Mouse (Mus musculus) pancreas, adult 10 weeks (tissue): ENCODE results near the gene Usp54. TPM values are rescaled to one million over a fixed set of nuclear protein-coding genes. Genes with fewer than 3 reads are reported as not detected.

Experiments
- polyA plus RNA-seq: library from polyadenylated mRNA; stranded (reverse); fragments of 350-450 nt; fragmentation: Illumina TruSeq; extraction: RNeasy Lipid Tissue Mini Kit (QIAGEN cat#74804); gene quantifications from one replicate; pipeline ENCODE4 v1.2.3, GENCODE M21; 2015; ENCODE audit warnings: low read depth, low replicate concordance; ENCODE audit not compliant: insufficient read depth

Usp54 gene
- polyA plus RNA-seq = 2.5 TPM

DNA sequence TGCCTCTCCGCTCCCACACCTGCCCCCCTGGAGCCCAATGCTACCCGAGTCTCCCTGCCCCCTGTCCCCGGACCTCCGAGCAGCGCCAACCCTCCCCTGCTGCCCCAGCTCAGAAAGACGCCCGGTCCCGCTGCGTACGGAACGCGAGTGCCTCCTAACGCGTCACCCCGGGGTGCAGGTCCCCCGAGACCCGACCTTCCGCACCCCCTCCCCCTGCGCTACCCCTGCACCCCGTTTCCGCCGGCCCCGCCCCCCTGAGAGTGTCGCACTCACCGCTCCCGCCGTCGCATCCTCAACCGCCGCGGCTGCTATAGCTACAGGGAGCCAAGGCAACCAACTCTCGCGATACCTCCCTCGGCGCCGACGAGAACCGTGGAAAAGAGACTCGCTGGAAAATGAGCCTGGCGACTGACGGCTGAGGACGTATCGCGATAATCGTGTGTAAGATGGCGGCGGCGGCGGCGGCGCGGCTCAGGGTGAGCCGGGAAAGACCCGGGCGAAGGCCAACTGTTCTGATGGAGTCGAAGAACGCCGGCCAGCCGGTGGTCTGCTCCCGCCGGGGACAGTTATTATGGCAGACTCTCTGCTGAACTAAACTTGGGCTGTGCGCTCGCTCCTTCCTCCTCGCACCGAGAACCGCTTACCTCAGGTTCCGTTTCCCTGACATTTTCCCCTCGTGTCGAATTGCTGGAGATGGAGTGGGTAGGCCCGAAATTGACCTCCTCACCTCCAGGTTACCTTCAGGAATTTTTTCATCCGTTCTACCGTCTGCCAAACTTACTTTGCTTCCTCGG, at the start of gene Usp54:
TSS of gene Usp54 (minus strand) at position 420 of the 794 bp plus-strand sequence.

GRCm38 (mm10) chr14:20674064-20674833, 33.4 kb upstream of the Usp54 start, which contains the start of gene Sec24c:
TSS of gene Sec24c (plus strand) at chr14:20674308.

DNA sequence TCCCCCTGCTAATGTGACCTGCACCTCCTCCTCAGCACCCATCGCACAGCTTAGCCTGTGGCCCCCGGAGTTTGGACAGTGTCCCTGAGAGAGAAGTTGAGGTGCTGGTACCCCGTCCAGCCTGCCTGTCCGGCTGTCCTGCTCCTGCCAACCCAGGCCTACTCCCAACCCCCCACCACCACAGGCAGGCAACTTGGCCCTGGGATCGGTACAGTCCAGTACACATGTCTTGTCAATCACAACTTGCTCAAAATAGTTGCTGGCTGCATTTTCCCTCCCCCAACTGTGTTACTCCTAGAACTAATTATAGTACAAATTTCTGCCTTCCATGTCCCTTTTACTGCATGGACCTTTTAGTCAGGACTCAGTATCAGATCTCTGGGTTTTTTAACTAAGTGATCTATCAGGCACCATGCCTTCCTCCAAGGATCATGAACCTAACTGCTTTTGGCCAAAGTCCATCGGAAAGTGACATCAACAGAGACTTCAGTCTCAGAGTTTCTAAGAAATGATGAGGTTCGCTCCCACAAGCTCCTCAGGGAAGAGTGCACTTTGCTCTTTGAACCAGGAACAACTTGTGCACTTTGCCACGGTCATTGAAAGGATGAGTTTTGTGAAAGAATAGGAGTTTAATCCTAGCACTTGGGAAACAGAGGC, 27.4 kb upstream of the Usp54 start, which contains the start of gene Synpo2l:
TSS of gene Synpo2l (minus strand) at position 201 of the 657 bp plus-strand sequence.

GRCm38 (mm10) chr14:20656361-20656760, 15.5 kb upstream of the Usp54 start, which contains the start of gene Myoz1:
TSS of gene Myoz1 (minus strand) at chr14:20656540.

GRCm38 (mm10) chr14:20546415-20546814, 94.4 kb downstream of the Usp54 start, which contains the start of gene Ppp3cb:
TSS of gene Ppp3cb (minus strand) at chr14:20546573.

Other genes starting within 250 kb of the Usp54 start
- gene Mrps16, start 247.4 kb downstream of the Usp54 start, polyA plus RNA-seq = 10.0 TPM
- not detected for gene Cfap70, start 188.8 kb downstream of the Usp54 start, polyA plus RNA-seq
- gene Anxa7, start 160.9 kb downstream of the Usp54 start, polyA plus RNA-seq = 24.2 TPM
- gene Mss51, start 144.2 kb downstream of the Usp54 start, polyA plus RNA-seq = 2.0 TPM
- 10.5 TPM for gene Ppp3cb, start 94.5 kb downstream of the Usp54 start, polyA plus RNA-seq
- not detected for gene Myoz1, start 15.5 kb upstream of the Usp54 start, polyA plus RNA-seq
- gene Synpo2l, start 27.3 kb upstream of the Usp54 start, polyA plus RNA-seq = not detected
- gene Sec24c, start 33.2 kb upstream of the Usp54 start, polyA plus RNA-seq = 25.6 TPM
- gene Fut11, start 53.9 kb upstream of the Usp54 start, polyA plus RNA-seq = 2.7 TPM
- gene Chchd1, start 61.9 kb upstream of the Usp54 start, polyA plus RNA-seq = 33.2 TPM
- 30.3 TPM for gene Zswim8, start 66.5 kb upstream of the Usp54 start, polyA plus RNA-seq
- 16.2 TPM for gene Ndst2, start 93.5 kb upstream of the Usp54 start, polyA plus RNA-seq
- 6.3 TPM for gene Camk2g, start 153.0 kb upstream of the Usp54 start, polyA plus RNA-seq
- 10.7 TPM for gene Plau, start 195.6 kb upstream of the Usp54 start, polyA plus RNA-seq